Mouse (Mus musculus) intestine, embryonic 16.5 days (tissue): ENCODE measurements around the gene Gpr183. TPM values are rescaled to one million over a fixed set of nuclear protein-coding genes. Genes with fewer than 3 reads are reported as not detected.
A peak's percentile ranks its signal among the peaks of the same experiment; 100 is the strongest.

Experiments used
- ATAC-seq: fragments of 200-750 bp; cut with Nextera tagmentation; 2 replicates; pipeline ENCODE4 v1.8.0; 2017; ENCODE audit warnings: moderate TSS enrichment, moderate library complexity
- H3K27ac ChIP-seq: fragments of 300-500 bp; sonication (generic); 2 replicates; pipeline ENCODE4 v1.5.1; 2014; ENCODE audit warnings: mild to moderate bottlenecking, low read length
- H3K27me3 ChIP-seq: fragments of 300-500 bp; sonication (generic); replicated peaks from 2 replicates; pipeline ENCODE4 v1.6.1; 2014; ENCODE audit warnings: low read length, control low read depth, mixed read lengths; ENCODE audit not compliant: control insufficient read depth, insufficient read depth
- H3K36me3 ChIP-seq: fragments of 300-500 bp; sonication (generic); 2 replicates; pipeline ENCODE4 v1.6.1; 2014; ENCODE audit warnings: low read length, control low read depth; ENCODE audit not compliant: control insufficient read depth, insufficient read depth
- H3K4me1 ChIP-seq: fragments of 300-500 bp; sonication (generic); 2 replicates; pipeline ENCODE4 v1.6.1; 2014; ENCODE audit warnings: low read length, control low read depth, mixed read lengths; ENCODE audit not compliant: control insufficient read depth, insufficient read depth
- H3K4me2 ChIP-seq: fragments of 300-500 bp; sonication (generic); 2 replicates; pipeline ENCODE4 v1.6.1; 2014; ENCODE audit warnings: low read depth, low read length, control low read depth
- H3K4me3 ChIP-seq: fragments of 300-500 bp; sonication (generic); 2 replicates; pipeline ENCODE4 v1.5.1; 2014; ENCODE audit warnings: mild to moderate bottlenecking, low read length
- H3K9ac ChIP-seq: fragments of 300-500 bp; sonication (generic); 2 replicates; pipeline ENCODE4 v1.6.1; 2014; ENCODE audit warnings: low read depth, low read length
- H3K9me3 ChIP-seq: fragments of 300-500 bp; sonication (generic); 2 replicates; pipeline ENCODE4 v1.6.1; 2016; ENCODE audit warnings: low read length, control low read depth; ENCODE audit not compliant: control insufficient read depth
- WGBS: fragments of 180-500 bp; shearing (Covaris S2); extraction: QIAGEN DNeasy Blood & Tissue Kit; methylation state at CpG from one replicate; pipeline ENCODE4 v1.1.7; 2014; 5-methylcytosine and 5-hydroxymethylcytosine counted together
- polyA plus RNA-seq: library from polyadenylated mRNA; unstranded; fragments of >200 nt; fragmentation: Nextera tagmentation; extraction: Ambion mirVana; gene quantifications from 2 replicates; pipeline ENCODE4 v1.2.1, GENCODE M21; 2015

The Gpr183 gene
- polyA plus RNA-seq, 1 experiment from 2014 or later, result 4.1 TPM

DNA sequence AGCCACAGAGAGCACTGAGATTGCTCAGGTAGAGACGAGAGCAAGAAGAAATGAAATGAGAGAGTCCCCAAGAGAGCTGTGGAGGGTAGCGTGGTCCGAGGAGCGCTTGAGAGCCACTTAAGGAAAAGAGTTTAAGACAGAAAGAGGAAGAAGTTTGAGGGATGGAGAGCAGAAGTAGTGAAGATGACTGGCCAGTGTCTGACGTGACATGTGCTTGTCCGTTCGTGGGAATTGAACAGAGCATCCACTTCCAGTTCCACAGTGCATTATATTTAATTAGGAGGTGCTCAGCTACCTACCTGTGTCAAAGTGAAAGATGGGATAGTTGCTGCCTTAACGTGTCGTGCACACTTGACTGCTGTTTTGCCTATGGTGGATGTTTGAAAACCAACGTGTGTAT is 8.1 kb upstream of the Gpr183 start:
- Histone ChIP-seq H3K9me3 (no peaks in the 10 kb centered on the region; the same call in 1 of the 2 replicates), H3K36me3 (no peaks in the 10 kb centered on the region), H3K4me3 (no peak overlapping the region), H3K27me3 (no peaks in the 10 kb centered on the region), H3K4me2 (no peak overlapping the region), H3K4me1 (0 out of 2 replicates have a peak, but pooled peaks cover 2% of the 10 kb centered on the region), H3K9ac (no peak overlapping the region), H3K27ac (no peak overlapping the region)
- 88% methylated on average over 10 of the region's 10 CpGs for WGBS
- no peak for ATAC-seq

DNA sequence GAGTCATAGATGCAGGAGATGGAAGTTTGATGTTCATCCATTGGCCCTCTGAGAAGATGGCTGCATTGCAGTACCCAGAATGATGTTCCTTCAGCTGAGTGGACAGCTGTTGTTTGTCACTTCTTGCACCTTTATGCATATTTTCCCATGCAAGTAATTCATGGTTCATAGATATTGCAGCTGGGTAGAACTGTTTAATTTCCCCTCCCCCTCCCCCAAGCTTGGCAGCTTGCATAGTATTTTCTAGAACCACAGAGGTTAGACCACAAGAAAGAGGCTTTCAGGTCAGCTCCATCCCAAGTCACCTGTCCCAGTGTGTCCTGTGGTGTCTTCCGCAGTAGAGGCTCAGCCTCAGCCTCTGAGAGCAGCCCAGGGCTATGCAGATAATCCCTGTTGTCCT is 5.4 kb upstream of the Gpr183 start:
- peaks cover 12% of the 10 kb centered on the region; the same call in 1 of the 2 replicates for H3K4me1 ChIP-seq
- H3K27ac ChIP-seq, result no peak overlapping the region
- H3K4me2 ChIP-seq, result no peak overlapping the region
- no peak for ATAC-seq
- H3K27me3 ChIP-seq, result no peaks in the 10 kb centered on the region
- H3K9ac ChIP-seq, result no peak overlapping the region
- 87% methylated on average over 1 of the region's 1 CpGs for WGBS
- H3K4me3 ChIP-seq, result no peak overlapping the region
- no peaks in the 10 kb centered on the region for H3K9me3 ChIP-seq
- no peaks in the 10 kb centered on the region for H3K36me3 ChIP-seq

DNA sequence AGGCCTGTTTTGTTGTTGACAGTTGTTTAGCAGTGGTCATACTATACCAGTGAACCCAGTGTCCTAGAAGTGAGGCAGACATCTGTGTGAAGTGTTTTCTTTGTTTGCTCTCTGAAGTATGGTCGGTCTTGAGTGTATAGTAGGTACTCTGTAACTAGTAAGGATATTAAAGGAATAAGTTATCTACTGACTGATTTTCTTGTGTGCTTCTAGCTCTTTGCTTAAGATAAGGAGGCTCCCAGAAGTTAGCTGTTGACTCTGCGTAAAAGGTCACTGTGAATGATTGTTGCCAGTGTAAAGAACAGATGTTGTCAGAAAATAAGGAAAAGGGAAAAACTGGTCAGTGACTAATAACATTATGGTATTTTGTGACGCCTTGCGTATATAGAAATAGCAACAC is 2.1 kb upstream of the Gpr183 start:
- H3K27me3 ChIP-seq, result no peaks in the 10 kb centered on the region
- no peaks in the 10 kb centered on the region for H3K9me3 ChIP-seq
- 71% methylated on average over 4 of the region's 4 CpGs for WGBS
- no peak overlapping the region for H3K27ac ChIP-seq
- H3K4me3 ChIP-seq, result no peak overlapping the region
- peak; percentile 45 for ATAC-seq
- peaks cover 25% of the 10 kb centered on the region for H3K4me1 ChIP-seq
- no peak overlapping the region for H3K4me2 ChIP-seq
- no peaks in the 10 kb centered on the region for H3K36me3 ChIP-seq
- no peak overlapping the region for H3K9ac ChIP-seq

DNA sequence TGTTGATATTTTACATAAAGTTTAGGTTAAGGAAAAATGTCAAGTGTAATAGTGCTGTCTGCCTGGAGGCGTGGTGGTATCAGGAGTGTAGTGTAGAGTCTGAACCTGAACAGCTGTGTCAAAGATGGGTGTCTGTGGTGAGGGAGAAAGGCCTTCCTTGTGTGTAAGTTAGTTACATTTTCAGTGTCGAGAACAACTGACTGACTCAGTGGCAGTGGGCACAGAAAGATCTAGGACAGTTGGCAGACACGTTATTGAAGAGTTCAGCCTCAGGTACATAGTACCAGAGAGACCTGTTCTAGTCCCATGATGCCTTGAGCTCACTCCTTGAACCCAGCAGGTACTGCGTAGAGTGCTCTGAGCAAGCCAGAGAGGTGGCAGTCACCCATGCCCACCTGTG is 466 bp upstream of the Gpr183 start:
- no peaks in the 10 kb centered on the region for H3K36me3 ChIP-seq
- H3K27me3 ChIP-seq, result no peaks in the 10 kb centered on the region
- ATAC-seq, result no peak
- H3K9ac ChIP-seq, result no peak overlapping the region
- WGBS, result 83% methylated on average over 4 of the region's 4 CpGs
- H3K4me3 ChIP-seq, result no peak overlapping the region
- H3K4me2 ChIP-seq, result no peak overlapping the region
- H3K27ac ChIP-seq, result peak overlapping the region; percentile 23; the same call in 1 of the 2 replicates
- peaks cover 30% of the 10 kb centered on the region for H3K4me1 ChIP-seq
- H3K9me3 ChIP-seq, result no peaks in the 10 kb centered on the region

DNA sequence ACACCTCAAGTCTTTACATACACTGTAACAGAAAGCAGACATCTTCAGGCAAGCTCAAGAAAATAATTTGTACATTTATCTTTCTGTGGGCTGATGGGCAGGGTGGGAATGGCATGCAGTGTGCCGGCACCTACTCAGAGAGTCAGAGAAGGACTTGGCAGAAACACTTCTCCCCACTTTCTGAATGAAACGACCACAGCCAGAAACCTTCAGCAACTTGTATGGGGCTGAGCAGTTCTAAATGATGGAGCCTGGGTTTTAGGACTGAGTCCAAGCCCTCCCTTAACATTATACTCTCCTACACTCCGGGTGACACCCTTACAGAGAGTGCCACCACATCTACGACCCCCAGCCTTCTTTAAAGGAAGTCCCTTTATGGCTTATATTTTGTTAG is 1.1 kb downstream of the Gpr183 start:
- H3K27me3 ChIP-seq, result no peaks in the 10 kb centered on the region
- ATAC-seq, result peak; percentile 8
- peaks cover 28% of the 10 kb centered on the region for H3K4me1 ChIP-seq
- H3K4me2 ChIP-seq, result peak overlapping the region; percentile 33
- H3K36me3 ChIP-seq, result no peaks in the 10 kb centered on the region
- H3K4me3 ChIP-seq, result peak overlapping the region; percentile 27
- peak overlapping the region; percentile 37; the same call in 1 of the 2 replicates for H3K27ac ChIP-seq
- 29% methylated on average over 4 of the region's 4 CpGs for WGBS
- H3K9ac ChIP-seq, result peak overlapping the region; percentile 32; the same call in 1 of the 2 replicates
- no peaks in the 10 kb centered on the region for H3K9me3 ChIP-seq

DNA sequence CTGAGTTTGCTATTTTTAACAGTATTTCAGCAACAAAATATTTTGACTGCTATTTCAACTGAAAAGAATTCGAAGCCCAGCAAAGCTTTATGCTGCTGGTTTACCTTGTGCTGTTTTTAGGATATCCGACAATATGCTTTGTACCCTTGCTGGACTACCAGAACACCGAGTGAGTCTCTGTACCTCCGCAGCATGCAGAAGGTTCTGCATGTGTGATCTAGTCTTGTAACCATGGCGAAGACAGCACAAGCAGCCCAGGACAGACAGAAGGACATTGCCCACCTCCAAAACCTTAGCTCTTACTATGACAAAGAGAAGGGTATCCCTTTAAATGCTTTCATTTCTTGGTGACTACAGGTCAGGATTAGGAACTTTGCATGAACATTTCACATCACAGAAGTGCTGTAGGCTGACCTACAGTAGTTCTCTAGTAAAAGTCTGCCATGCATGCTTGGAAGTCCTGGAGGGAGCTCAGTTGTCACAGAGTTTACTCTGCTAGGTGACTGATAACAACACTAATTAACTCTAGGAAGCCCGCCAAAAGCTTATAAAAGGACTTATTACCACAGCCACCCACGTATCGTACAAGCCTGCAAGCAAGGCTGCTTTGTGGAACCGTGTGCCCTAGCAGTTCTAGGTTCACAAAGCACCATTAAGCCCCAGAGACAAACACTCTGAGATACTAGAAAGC is 1.6 kb downstream of the Gpr183 start:
- 50% methylated on average over 9 of the region's 9 CpGs for WGBS
- H3K9me3 ChIP-seq, result no peaks in the 10 kb centered on the region
- peak overlapping the region; percentile 33 for H3K4me2 ChIP-seq
- peaks cover 32% of the 10 kb centered on the region for H3K4me1 ChIP-seq
- H3K27ac ChIP-seq, result peak overlapping the region; percentile 37; the same call in 1 of the 2 replicates
- peak; percentile 52 for ATAC-seq
- H3K36me3 ChIP-seq, result no peaks in the 10 kb centered on the region
- H3K4me3 ChIP-seq, result peak overlapping the region; percentile 27
- H3K27me3 ChIP-seq, result no peaks in the 10 kb centered on the region
- peak overlapping the region; percentile 32; the same call in 1 of the 2 replicates for H3K9ac ChIP-seq

DNA sequence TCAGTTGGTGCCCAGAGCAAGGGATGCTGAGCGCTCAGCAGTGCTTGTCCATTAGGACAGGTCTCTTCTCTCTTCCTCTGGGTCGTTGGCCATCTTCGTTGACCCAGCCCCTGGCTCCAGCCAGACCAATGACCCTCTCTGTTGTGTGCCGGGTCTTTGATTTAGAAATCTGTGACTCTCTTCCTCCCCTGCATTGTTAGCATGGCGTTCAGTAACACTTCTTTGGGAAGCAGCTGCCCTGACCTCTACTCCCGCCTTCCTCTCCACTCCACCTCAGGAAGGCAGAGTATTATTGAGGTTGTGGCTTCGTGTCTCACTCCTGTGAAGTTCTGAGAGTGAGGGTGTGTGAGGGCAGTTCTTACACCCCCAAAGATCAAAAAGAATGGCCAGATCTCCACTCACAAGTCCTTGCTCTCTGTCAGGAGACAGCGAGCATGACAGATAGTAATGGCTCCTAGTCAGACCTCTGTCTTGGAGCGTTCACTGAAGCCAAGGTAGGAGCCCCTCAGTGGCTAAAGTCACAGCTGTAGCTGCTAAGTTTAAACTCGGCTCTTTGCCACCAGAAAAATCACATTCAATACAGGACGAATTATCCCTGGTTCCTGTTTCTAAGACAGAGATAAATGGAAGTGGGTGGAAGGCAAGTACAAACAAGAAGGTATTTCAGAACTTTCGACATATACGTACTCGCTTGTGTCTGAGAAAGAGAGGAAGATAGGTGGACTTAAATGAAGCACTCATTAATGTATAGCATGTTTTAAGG is 2.7 kb downstream of the Gpr183 start:
- H3K27ac ChIP-seq, result peak overlapping the region; percentile 45; the same call in 1 of the 2 replicates
- no peak for ATAC-seq
- H3K36me3 ChIP-seq, result no peaks in the 10 kb centered on the region
- no peak overlapping the region for H3K4me3 ChIP-seq
- H3K4me1 ChIP-seq, result peaks cover 28% of the 10 kb centered on the region
- H3K9me3 ChIP-seq, result no peaks in the 10 kb centered on the region
- WGBS, result 65% methylated on average over 14 of the region's 14 CpGs
- no peaks in the 10 kb centered on the region for H3K27me3 ChIP-seq
- H3K4me2 ChIP-seq, result peak overlapping the region; percentile 7; the same call in 1 of the 2 replicates
- no peak overlapping the region for H3K9ac ChIP-seq

DNA sequence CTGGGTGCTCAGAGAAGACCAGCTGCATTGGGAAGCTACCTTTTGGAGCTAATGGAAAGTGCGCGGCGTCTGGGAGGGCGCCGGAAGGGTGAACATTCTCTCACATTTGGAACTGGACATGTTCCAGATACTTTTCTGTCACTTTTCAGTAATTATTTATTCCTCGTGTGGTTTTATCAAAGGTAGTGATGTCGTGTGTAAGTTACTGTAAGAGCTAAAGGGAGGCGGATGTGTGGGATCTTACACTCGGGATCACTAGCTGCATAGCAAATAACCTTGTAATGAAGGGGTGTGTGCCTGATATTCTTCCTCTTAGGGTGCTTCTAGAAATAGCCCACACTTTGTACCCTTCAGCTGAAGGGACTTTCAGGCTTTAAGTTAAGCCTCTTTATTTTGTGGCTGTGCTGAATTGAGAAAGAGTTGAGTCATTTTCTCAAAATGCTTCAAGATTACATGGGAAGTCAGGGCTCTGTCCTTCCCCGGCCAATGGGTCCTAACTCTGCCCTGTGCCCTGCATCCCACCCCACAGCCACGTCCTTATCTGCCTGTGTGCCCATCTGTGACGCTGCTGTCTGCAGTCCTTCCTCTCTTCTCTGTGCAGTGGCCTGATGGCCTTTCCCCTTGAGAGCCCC is 3.4 kb downstream of the Gpr183 start:
- 60% methylated on average over 12 of the region's 12 CpGs for WGBS
- no peak for ATAC-seq

DNA sequence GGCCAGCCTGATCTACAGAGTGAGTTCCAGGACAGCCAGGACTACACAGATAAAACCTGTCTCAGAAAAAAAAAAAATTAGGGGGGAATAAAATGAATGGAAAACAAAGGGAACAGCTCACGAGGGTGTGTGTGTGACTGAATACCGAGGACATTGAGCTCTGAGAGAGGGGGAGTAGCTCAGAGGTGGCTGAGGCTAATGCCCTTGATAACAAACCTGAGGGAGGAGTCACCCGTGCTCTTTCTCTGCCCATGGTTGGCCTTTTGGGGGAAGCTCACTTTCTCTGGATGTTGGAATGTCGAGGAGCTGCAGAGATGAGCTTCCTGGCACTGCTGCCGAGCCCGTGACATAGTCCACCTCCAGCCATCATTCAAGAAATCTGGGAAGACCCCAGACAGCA is 4.0 kb downstream of the Gpr183 start:
- Histone ChIP-seq H3K27ac (no peak overlapping the region), H3K9me3 (no peaks in the 10 kb centered on the region), H3K4me2 (no peak overlapping the region), H3K4me3 (no peak overlapping the region), H3K27me3 (no peaks in the 10 kb centered on the region), H3K36me3 (no peaks in the 10 kb centered on the region), H3K4me1 (peaks cover 22% of the 10 kb centered on the region), H3K9ac (no peak overlapping the region; the same call in 1 of the 2 replicates)
- WGBS, result 41% methylated on average over 6 of the region's 6 CpGs
- no peak for ATAC-seq

More for the DNA sequence above, 3.4 kb downstream of the Gpr183 start:
- no peak overlapping the region; the same call in 1 of the 2 replicates for H3K4me2 ChIP-seq
- H3K36me3 ChIP-seq, result no peaks in the 10 kb centered on the region
- H3K27me3 ChIP-seq, result no peaks in the 10 kb centered on the region
- H3K4me3 ChIP-seq, result no peak overlapping the region
- no peak overlapping the region; the same call in 1 of the 2 replicates for H3K9ac ChIP-seq
- H3K9me3 ChIP-seq, result no peaks in the 10 kb centered on the region
- peaks cover 23% of the 10 kb centered on the region for H3K4me1 ChIP-seq
- 0 out of 2 replicates have a peak overlapping the region, but pooled peaks have one; percentile 45 for H3K27ac ChIP-seq
